Mouse (Mus musculus): ENCODE measurements at regions not wholly inside any gene's neighbourhood (a gene's known extent, or its start where the extent isn't known, plus 50 kb on each side); places are given as distances from the start of the nearest gene placed in this dataset.

GRCm38 (mm10) chr12:39831079-39831478 is 206.7 kb downstream of the Arl4a start:
- DNase-seq: no peak

GRCm38 (mm10) chr12:39830530-39830929 is 207.3 kb downstream of the Arl4a start:
- DNase-seq: no peak

GRCm38 (mm10) chr12:39822671-39823070 is 215.2 kb downstream of the Arl4a start:
- DNase-seq: no peak

GRCm38 (mm10) chr12:39801536-39801935 is 236.3 kb downstream of the Arl4a start:
- no peak for DNase-seq

GRCm38 (mm10) chr12:39797843-39798242 is 240.0 kb downstream of the Arl4a start:
- no peak for DNase-seq

GRCm38 (mm10) chr12:39796939-39797338 is 240.9 kb downstream of the Arl4a start:
- DNase-seq: no peak

- DNase-seq: no peak
Observed at GRCm38 (mm10) chr12:39785026-39785425, 252.8 kb downstream of the Arl4a start.

GRCm38 (mm10) chr12:39784532-39784931 is 253.3 kb downstream of the Arl4a start:
- no peak for DNase-seq

- no peak for DNase-seq
Observed at GRCm38 (mm10) chr12:39776173-39776572, 261.7 kb downstream of the Arl4a start.

- no peak for DNase-seq
Observed at GRCm38 (mm10) chr12:39766988-39767387, 270.8 kb downstream of the Arl4a start.

GRCm38 (mm10) chr12:39763529-39763928 is 274.3 kb downstream of the Arl4a start:
- DNase-seq: no peak

GRCm38 (mm10) chr12:39761946-39762345 is 275.9 kb downstream of the Arl4a start:
- no peak for DNase-seq

- DNase-seq: no peak
Observed at GRCm38 (mm10) chr12:39761326-39761725, 276.5 kb downstream of the Arl4a start.

- no peak for DNase-seq
Observed at GRCm38 (mm10) chr12:39757975-39758374, 279.9 kb downstream of the Arl4a start.

GRCm38 (mm10) chr12:39751850-39752249 is 286.0 kb downstream of the Arl4a start:
- DNase-seq: no peak

GRCm38 (mm10) chr12:39742156-39743063 is 295.4 kb downstream of the Arl4a start:
- DNase-seq: no peak

- DNase-seq: no peak
Observed at GRCm38 (mm10) chr12:39741051-39741847, 296.6 kb downstream of the Arl4a start.

- DNase-seq: no peak
Observed at GRCm38 (mm10) chr12:39736966-39737365, 300.9 kb downstream of the Arl4a start.

GRCm38 (mm10) chr12:39736097-39736920 is 301.5 kb downstream of the Arl4a start:
- DNase-seq: no peak

GRCm38 (mm10) chr12:39734176-39734575 is 303.6 kb downstream of the Arl4a start:
- no peak for DNase-seq

- DNase-seq: no peak
Observed at GRCm38 (mm10) chr12:39731177-39731576, 306.6 kb downstream of the Arl4a start.

GRCm38 (mm10) chr12:39729255-39729654 is 308.6 kb downstream of the Arl4a start:
- DNase-seq: no peak

- DNase-seq: no peak
Observed at GRCm38 (mm10) chr12:39724172-39724571, 313.7 kb downstream of the Arl4a start.

Measured in kidney, adult 8-10 months (tissue).